Mouse (Mus musculus) spleen, adult 12 weeks (tissue): ENCODE data around the gene Clec2d.
"Not testable (repeated sequence)": the region's sequence is repeated elsewhere in the genome, so short reads cannot be mapped to it uniquely, and the experiment has no call there.

Experiments
- DNase-seq: peaks from one replicate; pipeline ENCODE4 v3.0.0; 2022; ENCODE audit warnings: low spot score

Gene Clec2d

GRCm38 (mm10) chr6:129187200-129187651 is 6.8 kb downstream of the Clec2d start:
- DNase-seq, result no peak

- DNase-seq, result not testable (repeated sequence)
These were observed 7.4 kb downstream of the Clec2d start for GRCm38 (mm10) chr6:129187816-129188215.

- DNase-seq, result no peak
These were observed 13.0 kb downstream of the Clec2d start for GRCm38 (mm10) chr6:129193431-129193830.

- not testable (repeated sequence) for DNase-seq
These were observed 19.7 kb downstream of the Clec2d start for GRCm38 (mm10) chr6:129200066-129200465.

GRCm38 (mm10) chr6:129202306-129202705 is 21.9 kb downstream of the Clec2d start:
- DNase-seq, result no peak

GRCm38 (mm10) chr6:129204342-129204741 is 23.9 kb downstream of the Clec2d start:
- DNase-seq, result no peak

GRCm38 (mm10) chr6:129204838-129205237 is 24.4 kb downstream of the Clec2d start:
- no peak for DNase-seq

GRCm38 (mm10) chr6:129208891-129209519 is 28.6 kb downstream of the Clec2d start:
- DNase-seq, result no peak

- DNase-seq, result no peak
These were observed 29.5 kb downstream of the Clec2d start for GRCm38 (mm10) chr6:129209785-129210446.

- no peak for DNase-seq
These were observed 30.0 kb downstream of the Clec2d start for GRCm38 (mm10) chr6:129210447-129210790.

GRCm38 (mm10) chr6:129212421-129213195 is 32.2 kb downstream of the Clec2d start:
- no peak for DNase-seq

GRCm38 (mm10) chr6:129213497-129213896 is 33.1 kb downstream of the Clec2d start:
- no peak for DNase-seq

- no peak for DNase-seq
These were observed 33.8 kb downstream of the Clec2d start for GRCm38 (mm10) chr6:129214263-129214662.

GRCm38 (mm10) chr6:129215053-129215452 is 34.6 kb downstream of the Clec2d start:
- no peak for DNase-seq

- no peak for DNase-seq
These were observed 35.6 kb downstream of the Clec2d start for GRCm38 (mm10) chr6:129215886-129216637.

- no peak for DNase-seq
These were observed 36.4 kb downstream of the Clec2d start for GRCm38 (mm10) chr6:129216721-129217230.

- no peak for DNase-seq
These were observed 37.8 kb downstream of the Clec2d start for GRCm38 (mm10) chr6:129218191-129218696.

GRCm38 (mm10) chr6:129219897-129220517 is 39.6 kb downstream of the Clec2d start:
- DNase-seq, result no peak

- no peak for DNase-seq
These were observed 40.6 kb downstream of the Clec2d start for GRCm38 (mm10) chr6:129221053-129221452.

- no peak for DNase-seq
These were observed 41.9 kb downstream of the Clec2d start for GRCm38 (mm10) chr6:129222188-129222800.

GRCm38 (mm10) chr6:129223611-129224010 is 43.2 kb downstream of the Clec2d start:
- no peak for DNase-seq
